Mouse (Mus musculus) olfactory bulb, adult 2 months (tissue): ENCODE results near the gene Smtnl1.

ENCODE experiments used
- CTCF ChIP-seq: fragments of 200-500 bp; IDR thresholded peaks from 2 replicates; pipeline ENCODE4 v1.5.1; 2012; ENCODE audit warnings: low read depth, mild to moderate bottlenecking, low read length, moderate library complexity; ENCODE audit not compliant: insufficient read depth
- POLR2A ChIP-seq: fragments of 200-500 bp; IDR thresholded peaks from 2 replicates; pipeline ENCODE4 v1.6.1; 2012; ENCODE audit warnings: mild to moderate bottlenecking, low read depth, low read length, moderate library complexity; ENCODE audit not compliant: insufficient read depth

- TF ChIP-seq CTCF (no peak), POLR2A (no peak)
These were observed at the start of gene Smtnl1 for GRCm38 (mm10) chr2:84822552-84822951.
